ENCODE assay signal across 21 mouse cellular contexts in the genomic region with DNA sequence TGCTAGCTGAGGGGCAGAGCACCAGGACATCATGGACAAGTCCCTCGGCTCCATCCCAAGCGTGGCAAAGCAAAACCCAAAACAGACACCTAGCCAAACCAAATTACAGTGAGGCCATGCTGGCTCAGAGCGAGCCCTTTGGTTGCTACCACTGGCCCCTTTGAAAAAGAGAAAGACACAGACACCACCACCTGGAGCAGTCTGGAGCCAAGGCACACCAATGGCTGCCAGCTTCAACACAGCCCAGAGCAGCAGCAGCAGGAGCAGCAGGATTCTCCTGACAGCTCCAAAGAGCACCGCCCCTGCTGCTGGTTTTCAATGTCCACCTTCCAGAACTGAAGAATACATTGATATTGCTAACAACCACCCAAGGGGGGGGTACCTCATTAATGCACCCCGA.
DNase-seq lines count a peak whose midpoint lies in the region; ATAC-seq lines count a peak whose summit lies in the region.
"Had no signal": no experiment of that assay in that cellular context is flagged by ENCODE, and none has a peak within 500 bp of the region (broad histone marks: within the 10 kb centered on the region; RNA-seq: fewer than 3 reads in every experiment).

No protein-coding gene starts in this region.

- 86% methylated on average over 5 of the region's 5 CpGs for WGBS in heart, embryonic 10.5 days
- 85% methylated on average over 5 of the region's 5 CpGs for WGBS in midbrain, embryonic 15.5 days
- 92% methylated on average over 5 of the region's 5 CpGs for WGBS in midbrain, embryonic 11.5 days

- H3K9me3 ChIP-seq in heart, embryonic 10.5 days: no peaks in the 10 kb centered on the region
- no peaks in the 10 kb centered on the region for H3K9me3 ChIP-seq in midbrain, embryonic 15.5 days
- H3K9me3 ChIP-seq in midbrain, embryonic 11.5 days (ENCODE audit: control insufficient read depth, low read length): no peaks in the 10 kb centered on the region
- H3K9me3 ChIP-seq: embryonic facial prominence, embryonic 12.5 days; embryonic facial prominence, embryonic 15.5 days; hindbrain, embryonic 10.5 days had no signal

- no peak overlapping the region for H3K4me2 ChIP-seq in midbrain, embryonic 15.5 days
- no peak overlapping the region for H3K4me2 ChIP-seq in midbrain, embryonic 11.5 days
- H3K4me2 ChIP-seq: embryonic facial prominence, embryonic 12.5 days; embryonic facial prominence, embryonic 15.5 days; heart, embryonic 11.5 days; hindbrain, embryonic 14.5 days had no signal

- H3K36me3 ChIP-seq in heart, embryonic 10.5 days: peaks cover 33% of the 10 kb centered on the region
- H3K36me3 ChIP-seq in midbrain, embryonic 15.5 days (replicated peaks): no peaks in the 10 kb centered on the region
- H3K36me3 ChIP-seq in midbrain, embryonic 11.5 days (ENCODE audit: control insufficient read depth, insufficient read depth, low read length): no peaks in the 10 kb centered on the region

- no peaks in the 10 kb centered on the region for H3K27me3 ChIP-seq in heart, embryonic 10.5 days (ENCODE audit: insufficient read depth, poor library complexity, severe bottlenecking)
- no peaks in the 10 kb centered on the region for H3K27me3 ChIP-seq in midbrain, embryonic 15.5 days (replicated peaks)
- H3K27me3 ChIP-seq in midbrain, embryonic 11.5 days (ENCODE audit: control insufficient read depth, insufficient read depth, low read length): no peaks in the 10 kb centered on the region
- H3K27me3 ChIP-seq: embryonic facial prominence, embryonic 12.5 days; embryonic facial prominence, embryonic 15.5 days had no signal

- DNase-seq in cerebellum, postnatal 10 days: peak; percentile 75 to 82
- no peak for DNase-seq in cerebellum, adult 18-20 months
- peak; percentile 55 for DNase-seq in heart, embryonic 10.5 days (ENCODE audit: low spot score)
- DNase-seq in heart, adult 8-10 months (ENCODE audit: low spot score): no peak
- DNase-seq in midbrain, embryonic 11.5 days (ENCODE audit: low spot score, missing footprints): no peak
- DNase-seq: adrenal gland, adult 8-10 months; adrenal gland, postnatal 25 days; cerebellum, adult 8-10 months; forebrain, postnatal 0 days; gastrocnemius, adult 2 months; gastrocnemius, postnatal 14 days; heart, adult 18-20 months had no signal

- no peak overlapping the region for H3K9ac ChIP-seq in midbrain, embryonic 15.5 days
- no peak overlapping the region for H3K9ac ChIP-seq in midbrain, embryonic 11.5 days (ENCODE audit: low read length)
- H3K9ac ChIP-seq: embryonic facial prominence, embryonic 12.5 days; embryonic facial prominence, embryonic 15.5 days; forebrain, postnatal 0 days; hindbrain, embryonic 14.5 days had no signal

- ATAC-seq in midbrain, embryonic 15.5 days (replicated peaks): 0 out of 2 replicates have a peak, but pooled peaks have one; percentile 39
- ATAC-seq in midbrain, embryonic 11.5 days (ENCODE audit: low FRiP score): no peak
- ATAC-seq: activated CD4-positive, CD25-positive, alpha-beta regulatory T cell, adult 4 months; forebrain, embryonic 14.5 days; forebrain, postnatal 0 days; intestine, postnatal 0 days had no signal

- no peaks in the 10 kb centered on the region for H3K4me1 ChIP-seq in heart, embryonic 10.5 days
- no peaks in the 10 kb centered on the region for H3K4me1 ChIP-seq in midbrain, embryonic 15.5 days
- H3K4me1 ChIP-seq in midbrain, embryonic 11.5 days (ENCODE audit: control insufficient read depth, insufficient read depth, low read length): no peaks in the 10 kb centered on the region
- H3K4me1 ChIP-seq: embryonic facial prominence, embryonic 12.5 days; embryonic facial prominence, embryonic 15.5 days had no signal

- H3K27ac ChIP-seq in heart, embryonic 10.5 days: no peak overlapping the region
- no peak overlapping the region for H3K27ac ChIP-seq in midbrain, embryonic 15.5 days
- no peak overlapping the region for H3K27ac ChIP-seq in midbrain, embryonic 11.5 days (ENCODE audit: low read depth, low read length)
- H3K27ac ChIP-seq: embryonic facial prominence, embryonic 12.5 days; embryonic facial prominence, embryonic 15.5 days; gastrocnemius, adult 2 months; hindbrain, embryonic 10.5 days; hindbrain, embryonic 14.5 days had no signal

- no peak overlapping the region for H3K4me3 ChIP-seq in heart, embryonic 10.5 days
- no peak overlapping the region for H3K4me3 ChIP-seq in midbrain, embryonic 15.5 days
- H3K4me3 ChIP-seq in midbrain, embryonic 11.5 days (ENCODE audit: low read depth, low read length): no peak overlapping the region
- H3K4me3 ChIP-seq: embryonic facial prominence, embryonic 12.5 days; embryonic facial prominence, embryonic 15.5 days; gastrocnemius, adult 2 months; hindbrain, embryonic 10.5 days had no signal

Comparison
In these comparisons a context has a peak if more than half of its experiments do, and no peak if none do; other contexts are left out.
1. DNase-seq: peak in cerebellum, postnatal 10 days (2 of 2) and heart, embryonic 10.5 days (single experiment); none in cerebellum, adult 18-20 months (0 of 2), heart, adult 8-10 months (single experiment) and midbrain, embryonic 11.5 days (single experiment).